Mouse (Mus musculus): ENCODE results near the gene Lsm10. TPM values are rescaled to one million over a fixed set of nuclear protein-coding genes. Genes with fewer than 3 reads are reported as not detected.

Gene Lsm10
- polyA plus RNA-seq (2015; fragmentation: Nextera tagmentation; extraction: Ambion mirVana), result 23.3 and 25.3 TPM in 2 replicates

- Histone ChIP-seq H3K36me3 (ENCODE audit: control insufficient read depth, insufficient read depth) (no peaks in the 10 kb centered on the region), H3K4me2 (ENCODE audit: low read depth, low read length) (peak within 1 kb of the TSS; percentile 86), H3K4me3 (ENCODE audit: low read depth, low read length) (peak within 1 kb of the TSS; percentile 78), H3K4me1 (ENCODE audit: control insufficient read depth, low read depth, low read length) (peaks cover 35% of the 10 kb centered on the region), H3K9ac (ENCODE audit: low read depth, low read length) (peak within 1 kb of the TSS; percentile 84), H3K27ac (ENCODE audit: low read length) (peak within 1 kb of the TSS; percentile 78), H3K27me3 (ENCODE audit: control insufficient read depth, insufficient read depth, low read depth, low read length) (no peaks in the 10 kb centered on the region), H3K9me3 (replicated peaks; ENCODE audit: control insufficient read depth, low read length) (no peaks in the 10 kb centered on the region)
- peak; percentile 100 for ATAC-seq (ENCODE audit: low read depth)
- 1% methylated on average over 37 of the region's 37 CpGs for WGBS (ENCODE audit: insufficient replicate concordance)
These were observed at the start of gene Lsm10 for GRCm38 (mm10) chr4:126096464-126097111. Gene Lsm10 (plus strand): TSS chr4:126096623.

- no peaks in the 10 kb centered on the region for H3K27me3 ChIP-seq (ENCODE audit: control insufficient read depth, insufficient read depth, low read depth, low read length)
- H3K36me3 ChIP-seq (ENCODE audit: control insufficient read depth, insufficient read depth), result peaks cover 2% of the 10 kb centered on the region; the same call in 1 of the 2 replicates
- H3K4me1 ChIP-seq (ENCODE audit: control insufficient read depth, low read depth, low read length), result peaks cover 11% of the 10 kb centered on the region
- WGBS (ENCODE audit: insufficient replicate concordance), result under 1% methylated on average over 56 of the region's 56 CpGs
- peak within 1 kb of the TSS; percentile 83 for H3K4me3 ChIP-seq (ENCODE audit: low read depth, low read length)
- peak; percentile 94 for ATAC-seq (ENCODE audit: low read depth)
- H3K4me2 ChIP-seq (ENCODE audit: low read depth, low read length), result peak within 1 kb of the TSS; percentile 82
- peak within 1 kb of the TSS; percentile 76 for H3K27ac ChIP-seq (ENCODE audit: low read length)
- no peaks in the 10 kb centered on the region for H3K9me3 ChIP-seq (replicated peaks; ENCODE audit: control insufficient read depth, low read length)
- peak within 1 kb of the TSS; percentile 82 for H3K9ac ChIP-seq (ENCODE audit: low read depth, low read length)
These were observed 49.4 kb upstream of the Lsm10 start, which contains the start of gene Mrps15 for GRCm38 (mm10) chr4:126046851-126047585. Gene Mrps15 (plus strand): TSS chr4:126046925.

- ATAC-seq (ENCODE audit: low read depth), result no peak
- H3K27me3 ChIP-seq (ENCODE audit: control insufficient read depth, insufficient read depth, low read depth, low read length), result no peaks in the 10 kb centered on the region
- H3K4me1 ChIP-seq (ENCODE audit: control insufficient read depth, low read depth, low read length), result peaks cover 13% of the 10 kb centered on the region
- H3K27ac ChIP-seq (ENCODE audit: low read length), result no peak overlapping the region
- H3K4me3 ChIP-seq (ENCODE audit: low read depth, low read length), result no peak overlapping the region
- no peak overlapping the region for H3K4me2 ChIP-seq (ENCODE audit: low read depth, low read length)
- no peaks in the 10 kb centered on the region for H3K9me3 ChIP-seq (replicated peaks; ENCODE audit: control insufficient read depth, low read length)
- peaks cover 7% of the 10 kb centered on the region; the same call in 1 of the 2 replicates for H3K36me3 ChIP-seq (ENCODE audit: control insufficient read depth, insufficient read depth)
- WGBS (ENCODE audit: insufficient replicate concordance), result 62% methylated on average over 7 of the region's 7 CpGs
- H3K9ac ChIP-seq (ENCODE audit: low read depth, low read length), result no peak overlapping the region
These were observed 44.8 kb upstream of the Lsm10 start for GRCm38 (mm10) chr4:126051617-126052016.

- Histone ChIP-seq H3K4me1 (ENCODE audit: control insufficient read depth, low read depth, low read length) (peaks cover 21% of the 10 kb centered on the region), H3K9me3 (replicated peaks; ENCODE audit: control insufficient read depth, low read length) (no peaks in the 10 kb centered on the region), H3K4me2 (ENCODE audit: low read depth, low read length) (peak overlapping the region; percentile 79), H3K27me3 (ENCODE audit: control insufficient read depth, insufficient read depth, low read depth, low read length) (no peaks in the 10 kb centered on the region), H3K36me3 (ENCODE audit: control insufficient read depth, insufficient read depth) (peaks cover 5% of the 10 kb centered on the region; the same call in 1 of the 2 replicates), H3K27ac (ENCODE audit: low read length) (peak overlapping the region; percentile 86), H3K9ac (ENCODE audit: low read depth, low read length) (peak overlapping the region; percentile 76), H3K4me3 (ENCODE audit: low read depth, low read length) (peak overlapping the region; percentile 82)
- peak; percentile 16 for ATAC-seq (ENCODE audit: low read depth)
- 7% methylated on average over 19 of the region's 19 CpGs for WGBS (ENCODE audit: insufficient replicate concordance)
These were observed 39.0 kb upstream of the Lsm10 start for GRCm38 (mm10) chr4:126057207-126058133.

GRCm38 (mm10) chr4:126058134-126058996 is 38.1 kb upstream of the Lsm10 start, which contains the start of gene Oscp1:
Gene Oscp1 (plus strand): TSS chr4:126058565.
- Histone ChIP-seq H3K4me2 (ENCODE audit: low read depth, low read length) (peak within 1 kb of the TSS; percentile 79), H3K4me1 (ENCODE audit: control insufficient read depth, low read depth, low read length) (peaks cover 21% of the 10 kb centered on the region), H3K4me3 (ENCODE audit: low read depth, low read length) (peak within 1 kb of the TSS; percentile 82), H3K27me3 (ENCODE audit: control insufficient read depth, insufficient read depth, low read depth, low read length) (no peaks in the 10 kb centered on the region), H3K9me3 (replicated peaks; ENCODE audit: control insufficient read depth, low read length) (no peaks in the 10 kb centered on the region), H3K36me3 (ENCODE audit: control insufficient read depth, insufficient read depth) (peaks cover 5% of the 10 kb centered on the region; the same call in 1 of the 2 replicates), H3K9ac (ENCODE audit: low read depth, low read length) (peak within 1 kb of the TSS; percentile 76), H3K27ac (ENCODE audit: low read length) (peak within 1 kb of the TSS; percentile 86)
- under 1% methylated on average over 57 of the region's 57 CpGs for WGBS (ENCODE audit: insufficient replicate concordance)
- ATAC-seq (ENCODE audit: low read depth), result peak; percentile 98

- Histone ChIP-seq H3K4me1 (ENCODE audit: control insufficient read depth, low read depth, low read length) (peaks cover 21% of the 10 kb centered on the region), H3K36me3 (ENCODE audit: control insufficient read depth, insufficient read depth) (peaks cover 5% of the 10 kb centered on the region; the same call in 1 of the 2 replicates), H3K27me3 (ENCODE audit: control insufficient read depth, insufficient read depth, low read depth, low read length) (no peaks in the 10 kb centered on the region), H3K4me3 (ENCODE audit: low read depth, low read length) (peak overlapping the region; percentile 82), H3K9me3 (replicated peaks; ENCODE audit: control insufficient read depth, low read length) (no peaks in the 10 kb centered on the region), H3K9ac (ENCODE audit: low read depth, low read length) (peak overlapping the region; percentile 38), H3K27ac (ENCODE audit: low read length) (no peak overlapping the region), H3K4me2 (ENCODE audit: low read depth, low read length) (peak overlapping the region; percentile 79)
- ATAC-seq (ENCODE audit: low read depth), result no peak
- WGBS (ENCODE audit: insufficient replicate concordance), result 39% methylated on average over 9 of the region's 9 CpGs
These were observed 37.4 kb upstream of the Lsm10 start for GRCm38 (mm10) chr4:126058997-126059362.

GRCm38 (mm10) chr4:126062856-126063255 is 33.6 kb upstream of the Lsm10 start:
- Histone ChIP-seq H3K4me2 (ENCODE audit: low read depth, low read length) (no peak overlapping the region), H3K36me3 (ENCODE audit: control insufficient read depth, insufficient read depth) (no peaks in the 10 kb centered on the region), H3K27ac (ENCODE audit: low read length) (no peak overlapping the region), H3K27me3 (ENCODE audit: control insufficient read depth, insufficient read depth, low read depth, low read length) (no peaks in the 10 kb centered on the region), H3K4me1 (ENCODE audit: control insufficient read depth, low read depth, low read length) (peaks cover 8% of the 10 kb centered on the region), H3K9ac (ENCODE audit: low read depth, low read length) (no peak overlapping the region), H3K9me3 (replicated peaks; ENCODE audit: control insufficient read depth, low read length) (no peaks in the 10 kb centered on the region), H3K4me3 (ENCODE audit: low read depth, low read length) (no peak overlapping the region)
- WGBS (ENCODE audit: insufficient replicate concordance), result 42% methylated on average over 1 of the region's 1 CpGs
- no peak for ATAC-seq (ENCODE audit: low read depth)

- 0 out of 2 replicates have a peak, but pooled peaks have one; percentile 37 for ATAC-seq (ENCODE audit: low read depth)
- Histone ChIP-seq H3K27ac (ENCODE audit: low read length) (no peak overlapping the region), H3K4me1 (ENCODE audit: control insufficient read depth, low read depth, low read length) (no peaks in the 10 kb centered on the region), H3K4me2 (ENCODE audit: low read depth, low read length) (no peak overlapping the region), H3K9ac (ENCODE audit: low read depth, low read length) (no peak overlapping the region), H3K36me3 (ENCODE audit: control insufficient read depth, insufficient read depth) (no peaks in the 10 kb centered on the region), H3K4me3 (ENCODE audit: low read depth, low read length) (no peak overlapping the region), H3K27me3 (ENCODE audit: control insufficient read depth, insufficient read depth, low read depth, low read length) (no peaks in the 10 kb centered on the region), H3K9me3 (replicated peaks; ENCODE audit: control insufficient read depth, low read length) (no peaks in the 10 kb centered on the region)
- WGBS (ENCODE audit: insufficient replicate concordance), result 48% methylated on average over 7 of the region's 7 CpGs
These were observed 31.2 kb upstream of the Lsm10 start for GRCm38 (mm10) chr4:126065241-126065640.

Data from liver, embryonic 16.5 days (tissue).